Mouse (Mus musculus): ENCODE data around the gene Strip1.

The Strip1 gene

DNA sequence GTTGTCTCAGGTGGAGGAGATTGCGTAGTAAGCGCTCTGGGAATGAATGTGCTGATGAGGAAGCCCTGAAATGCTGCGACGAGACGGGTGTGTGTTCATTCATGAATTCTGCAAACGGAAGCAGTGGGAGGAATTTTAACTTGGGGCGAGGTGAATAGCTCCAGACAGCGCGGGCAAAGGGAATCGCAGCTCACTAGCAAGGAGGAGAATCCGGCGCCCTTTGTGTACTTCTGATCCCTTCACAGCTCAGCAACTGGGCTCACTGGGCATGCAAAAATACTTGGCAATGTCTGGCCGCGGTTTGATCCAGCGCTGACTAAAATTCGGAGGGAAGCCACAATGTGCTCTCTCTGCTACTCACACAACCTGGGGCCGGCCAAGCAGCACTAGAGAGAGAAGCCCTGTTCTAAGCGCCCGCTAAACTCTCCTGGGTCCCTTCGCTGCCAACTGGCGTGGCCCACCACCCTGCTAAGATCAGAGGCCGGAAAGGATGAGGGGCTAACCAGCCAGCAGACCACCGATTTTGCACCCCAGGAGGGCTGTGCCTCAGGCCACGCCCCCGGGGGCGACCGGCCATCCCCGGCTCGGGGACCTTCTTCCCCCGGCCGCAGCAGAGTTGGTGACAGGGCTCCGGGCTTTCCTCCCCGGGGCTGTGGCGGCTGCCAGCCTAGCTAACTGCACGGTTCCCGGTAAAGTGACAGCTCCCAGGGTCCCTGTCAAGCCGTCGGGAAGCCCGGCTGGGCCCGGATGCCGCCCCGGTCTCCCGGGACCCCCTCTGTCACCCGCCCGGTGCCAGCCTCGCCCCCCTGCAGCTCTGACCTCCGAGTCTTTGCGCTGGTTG lies 592 bp downstream of the Strip1 start, which contains the start of gene Gm10961:
Gene Gm10961 (plus strand): TSS at position 641 of the 841 bp plus-strand sequence.
- in situ Hi-C loops (cut with MboI; ENCODE audit: low pct_unique_long_range_greater_than_20kb in 1 of 2, low sequenced_read_pairs in 2 of 2, unreplicated experiment in 1 of 2): no loop called here

DNA sequence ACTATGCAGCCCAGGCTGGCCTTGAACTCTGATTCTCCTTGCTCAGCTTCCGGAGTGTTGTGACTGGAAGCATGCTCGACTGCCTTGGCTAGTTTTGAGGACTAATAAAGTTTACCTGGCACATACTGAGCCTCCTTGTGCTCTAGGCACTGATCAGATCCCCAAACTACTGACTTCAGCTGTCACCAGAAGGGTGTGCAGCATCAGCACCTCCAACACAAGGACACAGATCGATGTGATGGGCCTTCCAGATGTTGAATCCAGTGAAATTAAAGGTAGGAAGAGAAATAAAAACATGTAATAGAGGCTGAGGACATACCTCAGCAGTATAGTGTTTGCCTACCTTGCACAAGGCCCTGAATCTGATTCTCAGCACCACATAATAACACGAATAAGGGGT lies 2.1 kb downstream of the Strip1 start:
- in situ Hi-C loops (cut with MboI; ENCODE audit: low pct_unique_long_range_greater_than_20kb in 1 of 2, low sequenced_read_pairs in 2 of 2, unreplicated experiment in 1 of 2): no loop called here

DNA sequence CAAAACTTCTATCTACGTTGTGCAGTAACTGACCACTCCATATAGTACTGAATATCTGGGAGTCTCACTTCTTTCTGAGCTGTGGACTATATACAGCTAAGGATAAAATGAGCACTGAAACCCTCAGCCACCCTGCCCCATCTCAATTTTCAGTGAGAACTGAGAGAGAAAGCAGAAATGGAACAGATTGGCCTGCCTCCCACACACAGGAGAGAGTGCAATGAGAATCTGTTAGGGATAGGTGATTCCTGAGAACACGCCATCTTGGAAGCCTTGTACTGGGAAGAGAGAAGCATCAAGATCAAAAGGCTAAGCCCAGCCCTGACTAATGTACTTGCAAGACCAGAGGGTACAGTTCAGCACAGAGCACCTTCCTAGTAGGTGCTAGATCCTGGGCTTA lies 2.9 kb downstream of the Strip1 start:
- in situ Hi-C loops (cut with MboI; ENCODE audit: low pct_unique_long_range_greater_than_20kb in 1 of 2, low sequenced_read_pairs in 2 of 2, unreplicated experiment in 1 of 2): no loop called here

DNA sequence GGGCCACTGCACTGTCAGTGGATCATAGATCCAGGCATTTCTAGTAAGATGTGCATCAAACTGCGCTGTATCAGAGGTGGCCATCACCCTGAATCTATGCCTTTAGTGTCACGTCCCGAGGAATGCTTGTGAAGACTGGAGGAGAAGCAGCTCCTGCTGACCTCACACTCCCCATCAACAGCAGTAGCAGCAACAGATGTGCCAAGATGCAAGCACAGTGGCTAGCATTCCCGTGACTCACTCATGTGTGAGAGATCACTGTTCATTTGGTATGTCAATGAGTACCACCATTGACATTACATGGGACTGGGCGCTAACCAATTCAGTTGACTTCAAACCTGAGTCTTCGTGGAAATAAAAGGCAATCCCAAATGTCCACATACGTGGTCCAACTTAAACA lies 3.9 kb downstream of the Strip1 start:
- in situ Hi-C loops (cut with MboI; ENCODE audit: low pct_unique_long_range_greater_than_20kb in 1 of 2, low sequenced_read_pairs in 2 of 2, unreplicated experiment in 1 of 2): no loop called here

DNA sequence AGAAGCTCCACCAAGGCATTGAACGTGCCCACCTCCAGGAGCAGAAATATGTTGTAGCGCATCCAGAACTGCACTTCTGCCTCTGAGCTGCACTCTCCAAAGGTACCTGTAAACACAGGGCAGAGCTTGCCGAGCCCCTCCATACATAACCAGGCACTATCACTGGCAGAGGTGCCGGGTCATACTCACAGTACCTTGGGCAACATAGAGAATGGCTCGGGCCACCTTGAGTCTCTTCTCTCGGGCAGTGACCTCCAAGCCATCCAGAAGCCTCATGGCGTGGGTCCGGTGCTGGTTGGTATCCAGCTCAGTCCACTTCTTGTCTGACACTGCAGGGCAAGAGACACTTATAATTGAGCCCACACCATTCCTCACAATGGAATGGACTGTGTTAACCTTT lies 4.7 kb downstream of the Strip1 start:
- in situ Hi-C loops (cut with MboI; ENCODE audit: low pct_unique_long_range_greater_than_20kb in 1 of 2, low sequenced_read_pairs in 2 of 2, unreplicated experiment in 1 of 2): no loop called here

DNA sequence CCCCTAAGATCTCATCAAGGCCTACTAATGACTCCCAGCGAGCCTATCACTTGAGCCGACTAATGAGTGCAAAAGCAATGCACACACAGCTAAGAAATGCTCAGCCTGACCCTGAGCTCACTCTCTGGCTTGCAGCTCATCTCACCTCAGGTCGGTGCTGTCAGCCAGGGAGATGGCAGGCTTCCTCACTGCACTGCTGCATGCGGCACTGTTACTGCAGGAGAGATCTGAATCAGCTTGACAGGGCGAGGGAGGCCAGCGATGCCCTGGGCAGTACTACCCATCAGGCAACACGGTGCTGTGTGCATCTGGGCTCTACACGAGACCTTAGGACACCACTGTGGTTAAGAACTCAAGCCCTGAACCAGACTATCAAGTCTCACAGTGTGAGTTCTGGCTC lies 6.0 kb downstream of the Strip1 start:
- in situ Hi-C loops (cut with MboI; ENCODE audit: low pct_unique_long_range_greater_than_20kb in 1 of 2, low sequenced_read_pairs in 2 of 2, unreplicated experiment in 1 of 2): no loop called here

DNA sequence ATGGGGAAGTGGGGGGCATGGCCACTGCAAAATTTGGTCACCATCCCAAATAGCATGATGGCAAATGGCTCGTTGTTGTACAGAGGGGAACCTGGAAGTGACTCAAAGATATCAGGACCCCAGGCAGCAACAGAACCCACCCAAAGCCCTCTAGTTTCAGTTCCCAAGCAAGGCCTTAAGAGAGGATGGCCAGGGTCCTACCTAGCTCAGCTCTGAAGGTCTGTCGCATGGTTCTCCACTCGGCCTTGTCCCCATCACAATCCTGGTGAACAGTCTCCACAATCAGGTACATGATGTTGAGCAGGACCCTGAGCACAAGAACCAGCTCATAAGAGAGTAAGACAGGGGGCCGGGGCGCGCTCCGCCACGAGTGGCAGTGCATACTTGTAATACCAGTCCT lies 7.1 kb downstream of the Strip1 start:
- in situ Hi-C loops (cut with MboI; ENCODE audit: low pct_unique_long_range_greater_than_20kb in 1 of 2, low sequenced_read_pairs in 2 of 2, unreplicated experiment in 1 of 2): no loop called here

DNA sequence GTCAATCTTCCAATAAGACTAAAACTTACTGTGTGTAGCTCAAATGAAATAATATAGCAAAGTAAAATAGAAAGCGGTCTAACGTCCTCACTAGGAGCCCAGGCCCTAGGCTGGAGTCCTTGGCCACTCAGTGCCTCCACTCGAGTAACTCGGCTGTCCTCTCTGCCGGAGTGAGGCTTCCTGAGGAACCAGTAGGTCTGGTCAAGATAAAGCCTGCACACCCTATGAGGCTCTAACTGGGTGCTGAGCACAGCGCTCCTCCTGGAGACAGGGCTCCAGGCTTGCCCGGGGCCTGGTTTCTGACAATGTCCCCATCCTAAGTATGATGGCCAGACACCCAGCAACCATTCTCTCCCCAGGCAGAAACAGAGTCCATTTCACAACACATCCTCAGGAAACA lies 9.0 kb downstream of the Strip1 start:
- in situ Hi-C loops (cut with MboI; ENCODE audit: low pct_unique_long_range_greater_than_20kb in 1 of 2, low sequenced_read_pairs in 2 of 2, unreplicated experiment in 1 of 2): no loop called here

DNA sequence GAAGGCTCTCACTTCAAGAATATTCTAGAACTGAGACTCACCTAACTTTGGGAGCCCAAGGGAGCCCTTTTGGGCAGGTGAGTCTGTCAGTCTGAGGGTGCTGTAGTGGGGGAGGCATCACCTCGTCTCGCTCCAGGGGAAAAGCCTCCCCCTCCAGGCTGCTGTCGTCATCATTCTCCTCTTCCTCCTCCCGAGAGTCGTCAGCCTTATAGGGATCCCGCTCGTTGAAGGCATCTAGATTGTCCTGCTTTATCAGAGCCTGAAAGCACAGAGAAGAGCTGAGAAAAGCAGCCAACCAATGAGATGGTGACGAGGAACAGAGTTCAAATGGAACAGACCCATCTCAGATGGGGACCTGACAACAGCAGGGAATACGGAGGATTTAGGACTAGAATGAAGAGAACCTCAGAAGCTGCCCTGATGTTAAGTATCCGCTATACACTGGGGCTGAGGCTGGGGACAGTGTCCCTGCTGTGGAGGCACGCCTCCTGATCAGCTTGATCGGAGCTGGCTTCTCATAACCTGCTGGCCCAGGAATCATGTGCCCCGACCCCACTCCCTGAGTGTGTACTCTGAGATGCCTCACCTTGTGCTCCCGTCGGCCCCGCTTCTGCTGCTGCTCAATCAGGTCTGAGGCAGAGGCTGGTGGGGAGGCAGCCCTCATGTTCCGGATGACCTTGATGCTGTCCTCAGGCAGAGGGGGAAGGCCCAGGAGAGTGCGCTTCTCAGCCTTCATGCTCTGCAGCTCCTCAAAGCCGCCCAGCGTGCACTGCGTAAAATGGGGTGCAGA lies 10.0 kb downstream of the Strip1 start:
- in situ Hi-C loops (cut with MboI; ENCODE audit: low pct_unique_long_range_greater_than_20kb in 1 of 2, low sequenced_read_pairs in 2 of 2, unreplicated experiment in 1 of 2): no loop called here

DNA sequence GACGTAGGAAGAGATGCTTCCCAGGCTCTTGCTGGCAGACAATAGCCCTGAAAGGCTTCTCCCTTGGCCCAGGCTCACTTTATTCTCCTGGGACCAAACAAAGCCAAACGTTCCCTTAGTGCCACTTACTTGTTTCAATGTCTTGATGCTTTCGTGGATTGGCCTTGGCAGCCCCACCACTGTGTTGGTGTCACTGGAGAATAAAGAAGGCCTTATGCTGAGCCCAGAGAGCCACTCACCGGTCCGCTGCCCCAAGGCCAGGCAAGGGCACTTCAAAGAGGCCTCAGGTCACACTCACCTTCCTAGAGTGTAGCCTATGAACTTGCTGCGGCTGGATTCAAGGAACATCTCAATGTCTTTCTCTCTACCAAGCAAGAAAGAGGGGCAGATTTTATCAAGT lies 11.6 kb downstream of the Strip1 start:
- in situ Hi-C loops (cut with MboI; ENCODE audit: low pct_unique_long_range_greater_than_20kb in 1 of 2, low sequenced_read_pairs in 2 of 2, unreplicated experiment in 1 of 2): no loop called here

DNA sequence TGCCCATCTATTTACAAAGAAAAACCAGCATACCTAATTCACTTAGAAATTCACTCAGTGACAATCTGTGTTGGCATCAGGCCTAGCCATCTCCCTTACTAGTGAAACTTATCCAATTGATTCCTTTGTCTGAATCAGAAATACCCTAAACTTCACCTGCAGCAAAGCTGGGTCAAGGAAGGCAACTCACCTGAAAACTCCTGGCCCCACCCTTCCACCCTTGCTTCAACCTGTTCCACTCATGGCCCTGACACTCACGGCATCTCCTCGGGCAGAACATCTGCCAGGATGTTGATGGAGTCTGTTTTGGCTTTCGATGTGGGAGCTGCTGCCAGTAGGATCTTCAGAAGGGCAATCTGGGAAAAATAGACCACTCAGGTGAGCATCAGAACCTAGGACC lies 13.7 kb downstream of the Strip1 start:
- in situ Hi-C loops (cut with MboI; ENCODE audit: low pct_unique_long_range_greater_than_20kb in 1 of 2, low sequenced_read_pairs in 2 of 2, unreplicated experiment in 1 of 2): no loop called here

DNA sequence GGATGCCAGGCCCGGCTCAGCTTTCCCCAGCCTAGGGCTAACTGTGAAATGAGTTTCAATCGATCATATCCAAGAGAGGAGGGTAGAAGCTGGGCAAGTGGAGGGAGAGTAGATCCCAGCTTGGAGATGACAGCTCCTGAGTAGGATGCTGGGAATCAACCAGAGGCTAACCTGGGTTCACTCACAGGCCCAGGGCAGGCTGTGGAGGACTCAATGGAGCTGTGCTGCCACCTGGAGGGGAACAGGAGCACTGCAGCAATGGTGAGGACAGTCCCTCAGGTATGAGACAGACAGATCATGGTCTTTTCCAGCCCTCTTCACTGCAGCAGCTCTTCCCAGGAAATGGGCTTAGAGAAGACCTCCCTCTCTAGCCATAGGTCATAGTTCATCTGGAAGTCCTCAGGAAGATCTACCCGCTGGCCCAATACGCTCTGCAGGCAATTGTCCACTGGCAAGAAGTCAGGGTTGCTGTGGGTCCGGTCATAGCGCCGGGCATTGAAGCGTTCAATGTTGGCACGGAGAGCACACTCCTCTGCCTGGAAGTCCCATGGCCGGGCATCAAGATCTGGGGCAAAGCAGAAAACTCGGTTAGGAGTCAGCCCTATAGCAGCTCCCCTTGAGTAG lies 18.5 kb downstream of the Strip1 start:
- in situ Hi-C loops (cut with MboI; ENCODE audit: low pct_unique_long_range_greater_than_20kb in 1 of 2, low sequenced_read_pairs in 2 of 2, unreplicated experiment in 1 of 2): no loop called here

DNA sequence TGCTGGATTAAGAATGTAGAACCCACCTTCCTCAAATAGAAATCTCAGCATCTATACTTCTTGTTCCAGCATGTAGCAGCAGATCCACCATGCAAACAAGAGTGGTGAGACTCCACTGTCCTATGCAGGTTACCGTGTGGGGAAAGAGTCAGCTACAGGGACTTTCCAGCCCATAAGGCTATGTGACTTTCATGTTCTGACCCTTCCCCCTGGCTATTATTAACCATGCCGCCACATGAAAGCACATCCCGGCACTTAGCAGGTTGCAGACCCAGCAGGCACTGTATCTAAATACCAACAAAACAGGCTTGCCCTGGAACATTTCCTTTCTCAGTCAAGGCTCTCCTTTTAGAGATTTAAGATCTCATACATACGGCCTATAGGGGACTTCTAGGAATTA lies 20.1 kb downstream of the Strip1 start:
- in situ Hi-C loops (cut with MboI; ENCODE audit: low pct_unique_long_range_greater_than_20kb in 1 of 2, low sequenced_read_pairs in 2 of 2, unreplicated experiment in 1 of 2): no loop called here

DNA sequence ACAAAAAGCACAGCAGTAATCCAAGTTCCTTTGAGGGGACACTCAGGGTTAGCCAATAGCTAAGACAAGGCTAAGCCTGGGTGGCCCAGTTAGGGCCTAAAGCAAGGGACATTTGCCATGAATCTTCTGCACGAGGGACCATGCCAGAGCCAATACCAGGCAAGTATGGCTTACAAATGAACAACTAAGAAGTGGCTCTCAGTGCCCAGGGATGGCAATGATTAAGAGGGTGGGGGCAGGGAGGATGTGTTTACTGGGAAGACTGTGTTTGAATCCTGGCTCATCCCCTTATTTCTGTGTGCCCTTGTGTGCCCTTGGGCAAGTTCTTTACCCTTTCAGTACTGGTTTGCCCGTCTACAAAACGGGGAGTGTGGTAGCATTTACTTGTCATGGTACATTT lies 22.1 kb downstream of the Strip1 start:
- in situ Hi-C loops (cut with MboI; ENCODE audit: low pct_unique_long_range_greater_than_20kb in 1 of 2, low sequenced_read_pairs in 2 of 2, unreplicated experiment in 1 of 2): no loop called here

DNA sequence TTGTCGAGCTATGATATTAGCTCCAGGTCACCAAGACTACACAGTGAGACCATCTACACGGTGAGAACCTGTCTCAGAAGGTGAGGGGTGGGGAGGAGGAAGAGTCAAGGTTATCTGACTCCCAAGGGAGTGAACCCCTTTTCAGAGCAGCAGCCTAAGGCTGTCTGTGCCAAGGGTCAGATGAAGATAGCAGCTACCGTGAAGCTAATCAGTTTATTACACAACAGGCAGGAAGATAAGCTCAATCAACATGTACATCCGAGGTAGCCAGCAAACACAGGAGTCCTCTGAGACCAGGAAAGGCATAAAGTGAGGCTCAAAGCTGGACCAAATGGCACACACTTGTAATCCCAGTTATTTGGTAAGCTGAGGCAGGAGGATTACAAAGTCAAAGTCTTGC lies 22.7 kb downstream of the Strip1 start:
- in situ Hi-C loops (cut with MboI; ENCODE audit: low pct_unique_long_range_greater_than_20kb in 1 of 2, low sequenced_read_pairs in 2 of 2, unreplicated experiment in 1 of 2): no loop called here

DNA sequence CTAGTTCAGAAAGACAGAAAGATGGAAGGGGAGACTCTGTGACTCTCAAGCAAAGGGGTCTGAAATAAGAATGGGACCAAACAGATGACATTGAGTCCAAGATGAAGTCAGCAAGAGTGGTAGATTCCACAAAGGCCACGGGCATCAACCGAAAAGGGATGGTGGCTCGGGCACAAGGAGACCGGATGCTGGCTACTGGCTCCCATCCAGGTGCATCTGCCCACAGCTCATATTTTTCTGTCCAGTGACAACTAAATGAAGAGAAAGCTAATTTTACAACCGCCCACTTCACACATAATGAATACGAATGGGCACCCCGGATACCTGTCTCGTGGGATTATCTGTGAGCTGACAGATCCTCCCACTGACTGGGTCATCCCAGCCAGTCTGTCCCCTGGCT lies 24.3 kb downstream of the Strip1 start:
- in situ Hi-C loops (cut with MboI; ENCODE audit: low pct_unique_long_range_greater_than_20kb in 1 of 2, low sequenced_read_pairs in 2 of 2, unreplicated experiment in 1 of 2): no loop called here

DNA sequence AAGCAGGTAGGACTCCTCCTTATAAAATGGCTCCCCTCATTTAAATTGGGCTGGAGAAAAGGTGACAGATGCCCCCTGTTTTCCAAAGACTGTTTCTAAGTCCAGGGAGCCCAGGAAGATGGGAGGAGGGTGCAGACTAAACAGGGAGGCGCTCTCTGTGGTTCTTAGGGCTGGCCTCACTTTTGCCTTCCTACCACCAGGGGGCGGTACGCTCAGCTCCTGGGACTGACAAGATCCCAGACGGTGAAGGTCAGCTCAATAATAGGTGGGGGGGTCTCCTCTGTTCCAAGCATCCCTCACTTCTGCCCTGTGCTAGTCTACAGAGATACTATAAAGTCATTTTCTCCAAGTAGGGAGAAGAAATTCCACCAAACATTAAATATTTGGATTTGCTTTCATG lies 26.2 kb downstream of the Strip1 start:
- in situ Hi-C loops (cut with MboI; ENCODE audit: low pct_unique_long_range_greater_than_20kb in 1 of 2, low sequenced_read_pairs in 2 of 2, unreplicated experiment in 1 of 2): no loop called here

DNA sequence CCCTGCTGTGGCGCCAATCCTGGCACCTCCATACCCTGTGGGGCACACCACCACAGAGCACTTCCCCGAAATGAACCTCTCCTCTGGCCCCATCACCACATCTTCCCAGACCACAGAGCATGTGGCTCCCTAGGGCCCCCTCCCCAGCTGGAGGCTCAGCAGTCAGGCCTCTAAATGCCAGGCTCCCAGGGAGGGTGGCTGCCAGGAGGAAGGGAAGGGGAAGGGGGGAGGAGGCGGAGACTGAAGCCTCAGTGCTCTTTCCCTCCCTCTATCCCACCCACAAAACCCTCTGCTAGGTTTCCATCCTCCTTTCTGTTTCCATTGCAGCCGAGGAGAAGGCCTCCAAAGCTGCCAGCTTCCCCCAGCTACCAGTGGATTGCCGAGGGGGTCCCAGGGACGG lies 31.4 kb downstream of the Strip1 start:
- in situ Hi-C loops (cut with MboI; ENCODE audit: low pct_unique_long_range_greater_than_20kb in 1 of 2, low sequenced_read_pairs in 2 of 2, unreplicated experiment in 1 of 2): no loop called here

DNA sequence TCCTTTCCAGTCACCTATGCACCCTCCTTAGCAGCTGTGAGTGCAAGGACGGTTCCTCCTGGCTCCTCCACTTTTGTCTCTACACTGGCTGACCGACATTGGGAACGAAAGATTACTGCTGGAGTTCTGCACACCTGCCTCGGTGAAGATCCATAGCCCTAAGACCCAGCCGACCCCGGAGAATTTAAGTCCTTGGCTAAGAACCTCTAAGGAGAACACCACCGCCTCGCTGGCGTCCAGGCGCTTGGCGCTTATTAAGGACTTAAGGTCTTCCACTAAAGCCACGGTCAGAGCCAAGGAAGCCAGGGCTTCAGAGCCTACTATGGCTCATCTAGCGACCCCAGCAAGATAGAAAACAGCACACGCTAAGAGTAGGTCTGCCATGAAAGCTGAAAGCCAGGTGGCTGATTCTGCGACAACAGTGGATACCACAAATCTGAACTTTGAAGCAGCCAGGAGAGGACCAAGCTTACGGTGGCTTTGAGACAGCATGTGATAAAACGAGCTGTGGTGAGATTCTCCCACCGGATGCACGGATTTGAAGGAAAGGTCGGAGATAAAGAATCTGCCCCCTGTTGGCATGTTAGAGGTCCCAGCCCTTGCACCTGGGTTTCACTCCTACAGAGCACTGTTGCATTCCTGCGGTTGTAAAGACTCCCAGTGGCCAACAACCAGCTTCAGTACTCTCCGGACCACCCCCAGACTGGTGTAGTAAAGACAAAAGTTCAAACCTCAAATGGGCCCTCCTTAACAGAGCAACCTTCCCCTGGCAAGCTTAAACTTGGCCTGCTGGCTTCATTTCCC lies 33.7 kb downstream of the Strip1 start:
- in situ Hi-C loops (cut with MboI; ENCODE audit: low pct_unique_long_range_greater_than_20kb in 1 of 2, low sequenced_read_pairs in 2 of 2, unreplicated experiment in 1 of 2): no loop called here

All from mouse embryonic stem cell (cell line).